ENCODE assay signal across 20 mouse cellular contexts in genomic region chr7:118986369-118986768, GRCm38 (mm10). TPM values are rescaled to one million over a fixed set of nuclear protein-coding genes. Genes with fewer than 3 reads are reported as not detected.
A peak's percentile ranks its signal among the peaks of the same experiment; 100 is the strongest.
DNase-seq lines count a peak whose midpoint lies in the region; ATAC-seq and TF ChIP-seq lines count a peak whose summit lies in the region.
"Had no signal": no experiment of that assay in that cellular context is flagged by ENCODE, and none has a peak within 500 bp of the region (broad histone marks: within the 10 kb centered on the region; RNA-seq: fewer than 3 reads in every experiment).

No protein-coding gene starts in this region.

- 82% methylated on average over 4 of the region's 4 CpGs for WGBS in hindbrain, embryonic 10.5 days
- WGBS in hindbrain, embryonic 13.5 days, result 60% methylated on average over 4 of the region's 4 CpGs
- 59% methylated on average over 4 of the region's 4 CpGs for WGBS in midbrain, embryonic 12.5 days
- WGBS in midbrain, embryonic 15.5 days, result 60% methylated on average over 4 of the region's 4 CpGs

- H3K27ac ChIP-seq in hindbrain, embryonic 10.5 days, result 0 out of 2 replicates have a peak overlapping the region, but pooled peaks have one; percentile 1
- no peak overlapping the region for H3K27ac ChIP-seq in hindbrain, embryonic 13.5 days
- H3K27ac ChIP-seq in layer of hippocampus, adult 2 months, result peak overlapping the region; percentile 28; the same call in 1 of the 2 replicates
- peak overlapping the region; percentile 54; the same call in 1 of the 2 replicates for H3K27ac ChIP-seq in midbrain, embryonic 12.5 days (replicated peaks)
- H3K27ac ChIP-seq in midbrain, embryonic 15.5 days, result no peak overlapping the region
- H3K27ac ChIP-seq: embryonic facial prominence, embryonic 12.5 days; embryonic facial prominence, embryonic 15.5 days; hindbrain, embryonic 15.5 days; intestine, embryonic 15.5 days had no signal

- H3K4me2 ChIP-seq in hindbrain, embryonic 13.5 days, result no peak overlapping the region
- no peak overlapping the region for H3K4me2 ChIP-seq in midbrain, embryonic 12.5 days (replicated peaks)
- H3K4me2 ChIP-seq in midbrain, embryonic 15.5 days, result no peak overlapping the region
- H3K4me2 ChIP-seq: embryonic facial prominence, embryonic 12.5 days; embryonic facial prominence, embryonic 15.5 days; heart, embryonic 11.5 days; hindbrain, embryonic 15.5 days; intestine, embryonic 15.5 days had no signal

- no peaks in the 10 kb centered on the region for H3K9me3 ChIP-seq in hindbrain, embryonic 10.5 days
- H3K9me3 ChIP-seq in hindbrain, embryonic 13.5 days, result no peaks in the 10 kb centered on the region
- no peaks in the 10 kb centered on the region for H3K9me3 ChIP-seq in midbrain, embryonic 12.5 days
- H3K9me3 ChIP-seq in midbrain, embryonic 15.5 days, result no peaks in the 10 kb centered on the region
- H3K9me3 ChIP-seq: embryonic facial prominence, embryonic 12.5 days; embryonic facial prominence, embryonic 15.5 days; hindbrain, embryonic 15.5 days; intestine, embryonic 15.5 days had no signal

- no peak for ATAC-seq in hindbrain, embryonic 13.5 days (ENCODE audit: low FRiP score)
- no peak for ATAC-seq in midbrain, embryonic 12.5 days (ENCODE audit: low FRiP score, low read depth)
- ATAC-seq in midbrain, embryonic 15.5 days (replicated peaks), result no peak
- ATAC-seq: activated CD4-positive, CD25-positive, alpha-beta regulatory T cell, adult 4 months; forebrain, embryonic 14.5 days; forebrain, postnatal 0 days; intestine, embryonic 15.5 days had no signal

- H3K4me1 ChIP-seq in hindbrain, embryonic 10.5 days (replicated peaks), result peaks cover 67% of the 10 kb centered on the region
- peaks cover 65% of the 10 kb centered on the region for H3K4me1 ChIP-seq in hindbrain, embryonic 13.5 days (replicated peaks)
- H3K4me1 ChIP-seq in midbrain, embryonic 12.5 days, result peaks cover 36% of the 10 kb centered on the region
- peaks cover 16% of the 10 kb centered on the region for H3K4me1 ChIP-seq in midbrain, embryonic 15.5 days

- TF ChIP-seq CTCF in layer of hippocampus, adult 2 months (conservative IDR thresholded peaks at IDR 0.05), result no peak

- no peak overlapping the region for H3K4me3 ChIP-seq in hindbrain, embryonic 10.5 days
- no peak overlapping the region for H3K4me3 ChIP-seq in hindbrain, embryonic 13.5 days
- no peak overlapping the region for H3K4me3 ChIP-seq in layer of hippocampus, adult 2 months
- H3K4me3 ChIP-seq in midbrain, embryonic 12.5 days, result no peak overlapping the region
- H3K4me3 ChIP-seq in midbrain, embryonic 15.5 days, result no peak overlapping the region
- H3K4me3 ChIP-seq: embryonic facial prominence, embryonic 12.5 days; embryonic facial prominence, embryonic 15.5 days; hindbrain, embryonic 15.5 days; intestine, embryonic 15.5 days had no signal

- peaks cover 92% of the 10 kb centered on the region for H3K36me3 ChIP-seq in hindbrain, embryonic 10.5 days
- H3K36me3 ChIP-seq in hindbrain, embryonic 13.5 days, result peaks cover 15% of the 10 kb centered on the region
- H3K36me3 ChIP-seq in midbrain, embryonic 12.5 days, result peaks cover 43% of the 10 kb centered on the region
- H3K36me3 ChIP-seq in midbrain, embryonic 15.5 days (replicated peaks), result no peaks in the 10 kb centered on the region
- H3K36me3 ChIP-seq: hindbrain, embryonic 15.5 days; intestine, embryonic 15.5 days had no signal

- no peak overlapping the region for H3K9ac ChIP-seq in hindbrain, embryonic 13.5 days
- H3K9ac ChIP-seq in midbrain, embryonic 12.5 days (replicated peaks), result no peak overlapping the region
- H3K9ac ChIP-seq in midbrain, embryonic 15.5 days, result no peak overlapping the region
- H3K9ac ChIP-seq: embryonic facial prominence, embryonic 12.5 days; embryonic facial prominence, embryonic 15.5 days; forebrain, postnatal 0 days; hindbrain, embryonic 15.5 days; intestine, embryonic 15.5 days had no signal

- DNase-seq in cerebellum, adult 9-11 months, result peak; percentile 16
- DNase-seq in cerebellum, adult 18-20 months, result no peak
- DNase-seq in hindbrain, embryonic 10.5 days (ENCODE audit: low spot score), result no peak
- no peak for DNase-seq in layer of hippocampus, adult 2 months (ENCODE audit: low spot score in 2 of 2)
- DNase-seq in layer of hippocampus, adult 11-12 months (ENCODE audit: low spot score), result no peak
- DNase-seq: adrenal gland, adult 8-10 months; cerebellum, adult 11-12 months; forebrain, postnatal 0 days; gastrocnemius, postnatal 36 days had no signal

- H3K27me3 ChIP-seq in hindbrain, embryonic 10.5 days (ENCODE audit: insufficient read depth, poor library complexity, severe bottlenecking), result no peaks in the 10 kb centered on the region
- H3K27me3 ChIP-seq in hindbrain, embryonic 13.5 days, result no peaks in the 10 kb centered on the region
- H3K27me3 ChIP-seq in midbrain, embryonic 12.5 days, result no peaks in the 10 kb centered on the region
- H3K27me3 ChIP-seq in midbrain, embryonic 15.5 days (replicated peaks), result no peaks in the 10 kb centered on the region
- H3K27me3 ChIP-seq: embryonic facial prominence, embryonic 12.5 days; embryonic facial prominence, embryonic 15.5 days; hindbrain, embryonic 15.5 days; intestine, embryonic 15.5 days had no signal

RNA-seq across cellular contexts. Expression of gene Gprc5b, which starts 8.6 kb away (rescaled TPM):
- 17.5 and 25.4 TPM in 2 replicates for polyA plus RNA-seq in hindbrain, embryonic 10.5 days (2016; fragmentation: Nextera tagmentation; extraction: Ambion mirVana)
- polyA plus RNA-seq in hindbrain, embryonic 13.5 days (2015; fragmentation: Nextera tagmentation; extraction: Ambion mirVana), result 7.9 and 8.1 TPM in 2 replicates
- total RNA-seq in layer of hippocampus, adult 2 months (2021), result 100 to 1,000 TPM; 124 to 134 TPM
- 11.9 and 14.1 TPM in 2 replicates for polyA plus RNA-seq in midbrain, embryonic 12.5 days (2016; fragmentation: Nextera tagmentation; extraction: Ambion mirVana)
- polyA plus RNA-seq in midbrain, embryonic 15.5 days (2015; fragmentation: Nextera tagmentation; extraction: Ambion mirVana), result 6.1 TPM in 2 replicates
- total RNA-seq: granulocyte monocyte progenitor cell, adult 5-6 weeks had no signal

Comparison
In these comparisons a context has a peak if more than half of its experiments do, and no peak if none do; other contexts are left out.
1. H3K27ac ChIP-seq: peak in hindbrain, embryonic 10.5 days (single experiment), layer of hippocampus, adult 2 months (single experiment) and midbrain, embryonic 12.5 days (single experiment); none in hindbrain, embryonic 13.5 days (single experiment) and midbrain, embryonic 15.5 days (single experiment).